In the genomic region with DNA sequence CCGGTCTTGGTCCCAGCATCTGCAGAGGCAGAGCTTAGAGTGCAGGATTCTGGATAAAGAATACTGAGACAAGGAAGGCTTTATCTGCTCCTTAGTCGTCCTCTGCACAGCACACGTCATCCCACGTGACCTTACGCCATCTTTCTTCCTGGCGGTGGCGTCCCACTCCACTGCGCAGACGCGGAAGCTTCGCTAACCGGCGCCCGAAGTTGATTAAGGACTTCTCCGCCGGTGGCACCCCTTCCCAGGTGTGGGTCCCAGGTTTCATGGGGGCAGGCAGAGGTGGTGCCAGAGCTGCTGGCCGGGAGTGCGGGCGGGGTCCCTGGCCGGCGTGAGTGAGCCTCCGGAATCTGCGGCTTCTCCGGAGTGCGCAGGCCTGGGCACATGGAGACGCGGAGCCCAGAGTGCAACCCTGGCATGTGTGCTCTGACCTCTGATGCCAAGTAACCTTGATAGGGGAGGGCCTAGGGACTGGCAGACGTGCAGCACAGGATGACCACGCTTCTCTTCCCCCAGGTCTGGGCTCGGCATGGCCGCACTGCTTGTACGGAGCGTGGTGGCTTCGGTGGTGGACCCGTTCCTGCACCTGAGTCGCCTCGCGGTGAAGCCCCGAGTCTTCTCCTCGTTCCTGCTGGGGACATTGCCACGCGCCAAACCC, we compare ENCODE assay signal across 8 mouse cellular contexts. TPM values are rescaled to one million over a fixed set of nuclear protein-coding genes. Genes with fewer than 3 reads are reported as not detected.
DNase-seq lines count a peak whose midpoint lies in the region; ATAC-seq and TF ChIP-seq lines count a peak whose summit lies in the region.

No protein-coding gene starts in this region.

- H3K36me3 ChIP-seq in MEL (ENCODE audit: control insufficient read depth in 1 of 2, insufficient read depth in 2 of 2, low read length in 2 of 2), result peaks cover 0 to 28% of the 10 kb centered on the region in 2 experiments; a peak in 3 of 4 replicates
- no peaks in the 10 kb centered on the region for H3K36me3 ChIP-seq in lung, postnatal 0 days (ENCODE audit: insufficient read depth, low read length)

- TF ChIP-seq RAD21 in MEL (IDR thresholded peaks at IDR 0.05; ENCODE audit: low read depth, low read length), result no peak

- peak overlapping the region; percentile 93 for H3K9ac ChIP-seq in MEL (ENCODE audit: control insufficient read depth, low read depth, low read length, poor library complexity, severe bottlenecking)
- H3K9ac ChIP-seq in lung, postnatal 0 days (replicated peaks; ENCODE audit: low read depth), result peak overlapping the region; percentile 97

- peak; percentile 95 for DNase-seq in MEL (ENCODE audit: low read depth, low spot score)
- peak; percentile 89 to 91 for DNase-seq in cerebellum, adult 2 months
- peak; percentile 78 for DNase-seq in forelimb bud, embryonic 11.5 days (ENCODE audit: low read depth, low spot score)
- peak; percentile 87 for DNase-seq in layer of hippocampus, adult 9-11 months
- peak; percentile 92 for DNase-seq in lung, postnatal 0 days (ENCODE audit: low spot score)
- peak; percentile 83 for DNase-seq in ovary, postnatal 14 days (ENCODE audit: low spot score)
- peak; percentile 92 for DNase-seq in thymus, postnatal 14 days

- no peaks in the 10 kb centered on the region for H3K9me3 ChIP-seq in MEL (replicated peaks; ENCODE audit: insufficient read depth, low read length)
- H3K9me3 ChIP-seq in lung, postnatal 0 days (ENCODE audit: low read length), result no peaks in the 10 kb centered on the region

- TF ChIP-seq EP300 in MEL (IDR thresholded peaks at IDR 0.05; ENCODE audit: low read depth in 1 of 2, low read length in 2 of 2), result peak in 1 of 2 experiments; percentile 54; a peak in 2 of 4 replicates
- no peak for TF ChIP-seq EP300 in lung, postnatal 0 days (IDR thresholded peaks at IDR 0.05)

- peaks cover 22% of the 10 kb centered on the region for H3K79me2 ChIP-seq in MEL (ENCODE audit: control insufficient read depth, insufficient read depth, low read length, poor library complexity)

- no peak for TF ChIP-seq CTCF in MEL (IDR thresholded peaks at IDR 0.05 in 2 of 3, conservative IDR thresholded peaks at IDR 0.05 in 1 of 3; ENCODE audit: control insufficient read depth in 1 of 3, insufficient read depth in 1 of 3, low read depth in 2 of 3, low read length in 3 of 3, poor library complexity in 1 of 3, severe bottlenecking in 1 of 3)
- TF ChIP-seq CTCF in cerebellum, adult 2 months (IDR thresholded peaks at IDR 0.05; ENCODE audit: borderline replicate concordance, insufficient read depth, low read depth, low read length), result no peak
- TF ChIP-seq CTCF in lung, postnatal 0 days (IDR thresholded peaks at IDR 0.05), result no peak

- H3K27ac ChIP-seq in MEL (ENCODE audit: control insufficient read depth, low read depth, low read length), result peak overlapping the region; percentile 55
- H3K27ac ChIP-seq in cerebellum, adult 2 months (ENCODE audit: insufficient read depth, low read length), result peak overlapping the region; percentile 24; the same call in 1 of the 2 replicates
- H3K27ac ChIP-seq in lung, postnatal 0 days (ENCODE audit: low read length), result peak overlapping the region; percentile 75

- peak; percentile 55 to 70 for ATAC-seq in hematopoietic stem cell, adult 5-6 weeks (replicated peaks in 1 of 2; ENCODE audit: insufficient read depth in 1 of 2, low FRiP score in 2 of 2, low TSS enrichment in 1 of 2, low read depth in 1 of 2, poor library complexity in 2 of 2, severe bottlenecking in 2 of 2)
- ATAC-seq in lung, postnatal 0 days, result peak; percentile 87

- peaks cover 0 to 9% of the 10 kb centered on the region in 2 experiments; a peak in 3 of 4 replicates for H3K4me1 ChIP-seq in MEL (ENCODE audit: control insufficient read depth in 1 of 2, insufficient read depth in 2 of 2, low read length in 2 of 2)
- H3K4me1 ChIP-seq in cerebellum, adult 2 months (ENCODE audit: control insufficient read depth, insufficient read depth, low read length), result no peaks in the 10 kb centered on the region; the same call in 1 of the 2 replicates
- peaks cover 13% of the 10 kb centered on the region; the same call in 1 of the 2 replicates for H3K4me1 ChIP-seq in lung, postnatal 0 days (ENCODE audit: insufficient read depth, low read depth, low read length)

- WGBS in cerebellum, adult 2 months, result under 1% methylated on average over 42 of the region's 42 CpGs
- under 1% methylated on average over 42 of the region's 42 CpGs for WGBS in lung, postnatal 0 days

- H3K4me2 ChIP-seq in lung, postnatal 0 days (replicated peaks; ENCODE audit: low read depth, low read length), result peak overlapping the region; percentile 71

- no peaks in the 10 kb centered on the region for H3K27me3 ChIP-seq in MEL (ENCODE audit: control insufficient read depth in 1 of 2, insufficient read depth in 2 of 2, low read length in 2 of 2)
- no peaks in the 10 kb centered on the region for H3K27me3 ChIP-seq in cerebellum, adult 2 months (ENCODE audit: control insufficient read depth, insufficient read depth, low read length)
- H3K27me3 ChIP-seq in lung, postnatal 0 days (replicated peaks; ENCODE audit: insufficient read depth, low read length), result no peaks in the 10 kb centered on the region

- H3K4me3 ChIP-seq in MEL (ENCODE audit: control insufficient read depth in 1 of 2, insufficient read depth in 1 of 2, low read depth in 2 of 2, low read length in 2 of 2), result peak overlapping the region; percentile 92 to 93
- H3K4me3 ChIP-seq in cerebellum, adult 2 months (replicated peaks; ENCODE audit: insufficient read depth, low read depth, low read length), result peak overlapping the region; percentile 88
- peak overlapping the region; percentile 87 for H3K4me3 ChIP-seq in lung, postnatal 0 days (ENCODE audit: low read depth, low read length)

- TF ChIP-seq POLR2A in MEL (IDR thresholded peaks at IDR 0.05; ENCODE audit: control insufficient read depth in 1 of 2, insufficient read depth in 1 of 2, low read depth in 1 of 2, low read length in 2 of 2, poor library complexity in 1 of 2), result peak; percentile 66 to 82; a peak in 3 of 4 replicates
- TF ChIP-seq POLR2A in cerebellum, adult 2 months (IDR thresholded peaks at IDR 0.05; ENCODE audit: borderline replicate concordance, insufficient read depth, low read length), result peak; percentile 66

TF ChIP-seq in MEL, 35 proteins besides CTCF, POLR2A, EP300 and RAD21 (continues in another document):
- TF ChIP-seq JUND (IDR thresholded peaks at IDR 0.05; ENCODE audit: low read depth, low read length) (no peak), CHD1 (IDR thresholded peaks at IDR 0.05; ENCODE audit: low read depth, low read length) (0 out of 2 replicates have a peak, but pooled peaks have one; percentile 48), MAFK (IDR thresholded peaks at IDR 0.05; ENCODE audit: borderline replicate concordance, low read depth, low read length) (no peak), POLR2AphosphoS5 (IDR thresholded peaks at IDR 0.05; ENCODE audit: borderline replicate concordance, low read depth, low read length) (no peak), USF1 (IDR thresholded peaks at IDR 0.05; ENCODE audit: low read depth, low read length) (peak; percentile 99), RCOR1 (IDR thresholded peaks at IDR 0.05; ENCODE audit: low read depth, low read length) (no peak), MAZ (IDR thresholded peaks at IDR 0.05; ENCODE audit: low read depth, low read length) (0 out of 2 replicates have a peak, but pooled peaks have one; percentile 21), TAL1 (IDR thresholded peaks at IDR 0.05; ENCODE audit: low read length) (no peak), MYC (IDR thresholded peaks at IDR 0.05; ENCODE audit: low read depth, low read length) (peak; percentile 88), MAX (IDR thresholded peaks at IDR 0.05; ENCODE audit: low read length) (peak; percentile 91), NRF1 (IDR thresholded peaks at IDR 0.05; ENCODE audit: insufficient read depth, low read depth, low read length, poor library complexity, severe bottlenecking) (peak; percentile 89), MYB (IDR thresholded peaks at IDR 0.05; ENCODE audit: low read depth, low read length) (peak; percentile 56; the same call in 1 of the 2 replicates), KAT2A (conservative IDR thresholded peaks at IDR 0.05; ENCODE audit: low read depth, low read length) (peak; percentile 89), NELFE (IDR thresholded peaks at IDR 0.05; ENCODE audit: low read depth, low read length) (peak; percentile 92), SIN3A (IDR thresholded peaks at IDR 0.05; ENCODE audit: low read length) (peak; percentile 96), SMC3 (IDR thresholded peaks at IDR 0.05; ENCODE audit: low read depth, low read length) (no peak), MEF2A (IDR thresholded peaks at IDR 0.05; ENCODE audit: extremely low read depth, insufficient replicate concordance, low read depth, low read length, poor library complexity, severe bottlenecking) (no peak), ZMIZ1 (IDR thresholded peaks at IDR 0.05; ENCODE audit: low read depth, low read length) (peak; percentile 85), GABPA (IDR thresholded peaks at IDR 0.05; ENCODE audit: low read depth, low read length) (no peak), E2F4 (IDR thresholded peaks at IDR 0.05; ENCODE audit: borderline replicate concordance, low read depth, low read length) (no peak; the same call in 1 of the 2 replicates), MXI1 (IDR thresholded peaks at IDR 0.05; ENCODE audit: low read depth, low read length) (peak; percentile 90), ZC3H11A (IDR thresholded peaks at IDR 0.05; ENCODE audit: low read depth, low read length) (no peak), ELF1 (IDR thresholded peaks at IDR 0.05; ENCODE audit: low read depth, low read length) (peak; percentile 98), ZKSCAN1 (IDR thresholded peaks at IDR 0.05; ENCODE audit: low read depth, low read length) (no peak), UBTF (IDR thresholded peaks at IDR 0.05; ENCODE audit: borderline replicate concordance, insufficient read depth, low read depth, low read length) (no peak)

RNA-seq across cellular contexts. Expression of gene Ndufs6, which starts 2.6 kb away (rescaled TPM):
- 248 and 266 TPM in 2 replicates for total RNA-seq in MEL (2012; rRNA removed)
- 100 to 1,000 TPM in 1 of 2 experiments, not detected in 1; 276 TPM for polyA plus RNA-seq in MEL (2012; ENCODE audit: insufficient read depth in 1 of 2, insufficient read length in 2 of 2, low read depth in 1 of 2, low replicate concordance in 2 of 2, missing spikeins in 1 of 2)
- 271 and 306 TPM in 2 replicates for polyA plus RNA-seq in cerebellum, adult 2 months (2012; rRNA removed)
- total RNA-seq in hematopoietic stem cell, adult 5-6 weeks (2017), result 71.9 and 91.8 TPM in 2 replicates
- 270 and 333 TPM in 2 replicates for polyA plus RNA-seq in lung, postnatal 0 days (2015; fragmentation: Nextera tagmentation; extraction: Ambion mirVana)

RNA-seq across cellular contexts. Expression of gene Mrpl36, which starts 2.7 kb away (rescaled TPM):
- 140 and 142 TPM in 2 replicates for total RNA-seq in MEL (2012; rRNA removed)
- polyA plus RNA-seq in MEL (2012; ENCODE audit: insufficient read depth in 1 of 2, insufficient read length in 2 of 2, low read depth in 1 of 2, low replicate concordance in 2 of 2, missing spikeins in 1 of 2), result 100 to 1,000 TPM in 1 of 2 experiments, not detected in 1; 147 TPM
- polyA plus RNA-seq in cerebellum, adult 2 months (2012; rRNA removed), result 72.6 and 74.3 TPM in 2 replicates
- total RNA-seq in hematopoietic stem cell, adult 5-6 weeks (2017), result 31.8 and 32.6 TPM in 2 replicates
- 99.6 and 103 TPM in 2 replicates for polyA plus RNA-seq in lung, postnatal 0 days (2015; fragmentation: Nextera tagmentation; extraction: Ambion mirVana)

Comparison
In these comparisons a context has a peak if more than half of its experiments do, and no peak if none do; other contexts are left out.
1. Peak in every context shown above with its lines: DNase-seq, ATAC-seq, H3K4me3 ChIP-seq and H3K27ac ChIP-seq.
2. H3K27ac ChIP-seq: peak in every context shown above with its lines; median percentile 75 in lung, postnatal 0 days; 55 in MEL; 24 in cerebellum, adult 2 months.